Mouse (Mus musculus) heart, postnatal 4 days (tissue): Measurements from ENCODE around the gene Gga3. TPM values are rescaled to one million over a fixed set of nuclear protein-coding genes. Genes with fewer than 3 reads are reported as not detected.

Experiments
- DNase-seq: peaks from one replicate; pipeline ENCODE4 v3.0.0; 2021
- total RNA-seq, 2 experiments: library from RNA; stranded (reverse); gene quantifications; 2 replicates each; pipeline ENCODE4 v1.2.3; 2021

The Gga3 gene
- total RNA-seq, 2 experiments from 2014 or later = 18.3 to 20.8 TPM

DNA sequence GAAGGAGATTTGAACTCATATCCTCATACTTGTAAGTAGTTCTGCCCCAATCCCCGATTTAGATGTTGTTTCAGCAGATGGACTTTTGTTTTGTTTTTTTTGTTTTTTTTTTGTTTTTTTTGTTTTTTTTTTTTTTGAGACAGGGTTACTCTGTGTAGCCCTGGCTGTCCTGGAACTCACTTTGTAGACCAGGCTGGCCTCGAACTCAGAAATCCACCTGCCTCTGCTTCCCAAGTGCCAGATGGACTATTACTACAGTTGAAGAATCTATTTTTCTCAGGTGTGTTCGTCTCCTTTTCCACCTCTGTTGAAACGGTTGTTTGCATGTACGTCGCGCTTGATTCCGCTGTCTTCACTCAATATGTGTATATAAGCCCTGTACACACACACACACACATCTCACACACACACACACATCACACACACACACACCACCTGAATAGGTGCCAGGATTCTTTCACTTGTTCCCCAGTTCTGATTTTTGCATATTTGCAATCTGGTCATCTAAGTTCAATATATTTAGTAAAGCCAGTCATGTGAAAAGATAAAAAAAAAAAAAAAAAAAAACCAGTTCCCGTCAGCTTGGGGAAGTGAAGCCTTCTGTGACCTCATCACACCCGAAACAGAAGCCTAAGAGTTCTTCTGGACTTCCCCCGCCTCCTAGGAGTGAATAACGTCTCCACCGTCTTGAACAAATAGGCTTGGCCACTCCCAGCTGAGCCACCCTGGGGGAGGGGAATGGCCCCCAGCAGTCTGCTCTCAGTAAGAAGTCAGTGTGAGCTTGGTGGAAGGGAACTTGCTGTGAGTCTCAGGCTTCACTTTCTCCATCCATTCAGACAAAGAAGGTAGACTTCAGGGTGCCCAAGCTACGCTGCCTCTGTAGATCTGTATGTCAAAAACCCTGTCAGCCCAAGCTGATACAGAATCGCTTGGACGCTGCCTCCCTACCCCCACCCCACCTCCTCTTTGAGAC, 27.0 kb upstream of the Gga3 start:
- DNase-seq = peak; percentile 27

DNA sequence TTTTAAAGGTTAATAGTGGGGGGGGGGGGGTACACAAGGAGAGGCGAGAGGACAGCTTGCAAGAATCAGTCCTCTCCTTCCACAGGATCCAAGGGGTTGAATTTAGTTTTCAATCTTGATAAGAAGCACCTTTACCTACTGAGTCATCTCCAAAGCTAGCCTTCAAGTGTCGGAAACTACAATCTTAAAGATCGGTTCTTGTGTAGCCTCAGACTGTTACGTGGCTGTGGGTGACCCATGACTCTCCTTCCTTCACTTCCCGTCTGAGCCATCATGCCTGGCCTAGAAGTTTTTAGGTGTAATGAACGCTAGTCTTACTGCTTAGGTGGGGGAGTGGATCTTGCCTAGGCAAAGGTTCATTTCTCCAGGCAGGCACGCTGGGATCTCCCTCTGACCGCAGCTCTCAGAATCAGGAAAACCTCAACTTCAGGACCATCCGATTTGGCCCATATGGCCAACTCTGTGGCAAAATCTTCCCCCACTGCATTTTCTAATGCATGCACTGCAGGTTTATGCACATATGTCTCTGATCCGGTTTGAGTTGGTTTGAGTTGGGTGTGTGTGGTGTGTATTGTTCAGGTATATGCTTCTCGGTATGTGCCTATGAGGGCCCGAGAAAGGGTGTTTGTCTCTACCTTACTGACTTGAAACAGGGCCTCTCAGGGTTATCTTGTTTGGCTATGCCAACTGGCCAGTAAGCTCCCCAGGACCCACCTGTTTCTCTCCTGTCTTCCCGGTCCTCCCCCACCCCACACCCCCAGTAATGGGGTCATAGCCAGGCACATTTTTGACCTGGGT, 26.1 kb upstream of the Gga3 start:
- no peak for DNase-seq

DNA sequence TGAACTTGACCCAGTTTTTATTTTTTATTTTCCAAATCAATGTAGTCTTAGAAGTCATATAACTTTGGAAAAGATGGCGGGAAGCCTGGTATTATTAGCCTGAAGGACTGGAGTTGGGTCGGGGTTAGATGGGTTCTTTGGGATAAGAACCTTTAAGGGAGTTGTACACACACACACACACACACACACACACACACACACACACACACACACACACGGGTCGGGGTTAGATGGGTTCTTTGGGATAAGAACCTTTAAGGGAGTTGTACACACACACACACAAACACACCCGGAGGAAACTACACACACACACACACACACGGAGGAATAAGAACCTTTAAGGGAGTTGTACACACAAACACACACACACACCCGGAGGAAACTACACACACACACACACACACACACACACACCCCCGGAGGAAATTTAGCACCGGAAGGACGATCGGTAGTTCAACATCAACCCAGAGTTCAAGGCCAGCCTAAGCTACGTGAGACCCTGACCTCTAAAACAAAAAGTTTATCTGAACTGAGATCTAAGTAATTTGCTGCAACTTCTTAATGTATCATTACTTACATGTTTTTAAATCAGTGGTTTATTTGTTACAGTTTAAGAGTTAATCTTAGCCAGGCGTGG, 24.7 kb upstream of the Gga3 start:
- DNase-seq = no peak

DNA sequence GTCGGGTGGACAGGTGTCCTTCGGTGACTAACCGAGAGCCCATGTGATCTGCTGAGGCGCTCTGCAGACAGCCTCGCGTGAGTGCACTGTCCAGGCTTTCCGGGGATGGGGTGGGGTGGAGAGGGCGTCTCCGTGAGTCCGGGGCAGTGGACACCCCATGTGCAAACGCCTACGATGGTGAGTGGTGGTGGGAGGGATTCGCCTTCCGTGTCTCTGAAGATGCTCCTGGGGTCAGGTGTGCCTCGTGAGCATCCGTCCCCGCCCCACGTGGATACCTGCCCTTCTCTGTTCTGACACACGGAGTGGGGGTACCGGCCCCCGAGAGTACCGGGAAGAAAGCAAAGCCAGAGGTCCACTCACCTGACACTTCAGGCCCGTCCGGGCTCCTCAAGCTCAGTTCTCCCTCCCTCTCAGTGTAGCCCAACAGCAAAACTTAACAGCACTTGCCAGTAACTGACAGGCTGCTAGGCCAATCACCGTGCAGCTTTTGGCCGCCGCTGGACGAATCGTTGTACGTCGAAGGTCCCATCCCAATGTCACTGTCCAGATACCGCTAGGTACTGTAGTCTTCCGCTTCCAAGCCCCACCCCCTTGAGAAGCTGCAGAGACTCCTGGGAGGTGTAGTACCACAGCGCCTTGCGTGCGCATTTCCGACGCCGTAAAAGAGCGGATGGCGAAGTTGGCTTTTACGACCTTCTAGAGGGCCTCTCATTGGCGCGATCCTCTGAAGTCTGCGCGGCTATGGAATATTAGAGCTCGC, 24.0 kb upstream of the Gga3 start, which contains the start of gene Slc25a19:
Gene Slc25a19 (minus strand): TSS at position 591 of the 760 bp plus-strand sequence.
- peak; percentile 99 for DNase-seq

DNA sequence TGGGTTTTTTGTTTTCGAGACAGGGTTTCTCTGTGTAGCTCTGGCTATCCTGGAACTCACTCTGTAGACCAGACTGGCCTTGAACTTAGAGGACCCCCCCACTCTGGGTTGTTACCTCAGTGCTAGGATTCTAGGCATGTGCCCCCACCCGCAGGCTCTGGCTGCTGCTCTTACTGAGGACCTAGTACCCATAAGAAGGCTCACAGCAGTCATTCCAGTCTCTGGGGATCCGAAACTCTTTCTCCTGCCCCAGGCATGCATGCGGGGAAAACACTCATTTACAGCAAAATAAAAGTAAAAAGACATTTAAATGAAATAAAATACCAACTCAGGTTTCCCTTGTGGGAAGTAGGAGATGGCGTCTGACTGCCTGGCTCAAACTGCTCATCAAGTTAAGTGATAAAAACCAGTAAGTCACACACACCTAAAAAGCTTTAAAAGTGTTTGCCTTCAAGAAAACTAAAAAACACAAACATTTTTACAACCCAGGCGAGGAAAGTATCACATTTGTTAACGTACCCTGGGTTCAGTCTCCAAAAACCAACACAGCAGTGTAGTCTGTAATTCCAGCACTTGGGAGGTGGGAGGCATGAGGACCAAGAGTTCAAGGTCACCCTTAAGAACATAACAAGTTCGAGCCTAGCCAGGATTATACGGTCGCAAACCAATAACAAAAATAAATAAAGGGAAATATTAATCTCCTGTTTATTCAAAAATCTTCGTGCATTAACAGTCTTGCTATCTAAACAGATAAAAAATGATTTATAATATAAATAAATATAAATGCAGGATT, 23.2 kb upstream of the Gga3 start:
- DNase-seq = no peak

DNA sequence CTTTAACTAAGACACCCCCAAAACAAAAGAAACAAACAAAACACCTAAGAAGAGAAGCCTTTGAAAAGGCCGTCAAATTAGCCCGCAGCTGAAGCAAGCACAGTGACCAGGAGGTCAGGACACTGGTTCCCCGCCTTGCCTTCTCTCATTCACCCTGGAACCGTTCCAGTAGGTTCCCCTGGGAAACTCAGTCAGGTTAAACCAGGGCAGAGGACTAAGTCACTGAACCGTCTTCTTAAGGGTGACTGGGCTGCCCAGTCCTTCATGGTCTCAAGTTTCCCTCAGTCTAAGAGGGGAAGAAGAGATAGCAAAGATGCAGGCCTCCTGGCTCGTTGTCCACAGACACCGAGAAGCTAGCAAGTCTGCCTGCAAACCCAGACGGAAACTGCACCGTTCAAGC, 22.0 kb upstream of the Gga3 start:
- peak; percentile 32 for DNase-seq

DNA sequence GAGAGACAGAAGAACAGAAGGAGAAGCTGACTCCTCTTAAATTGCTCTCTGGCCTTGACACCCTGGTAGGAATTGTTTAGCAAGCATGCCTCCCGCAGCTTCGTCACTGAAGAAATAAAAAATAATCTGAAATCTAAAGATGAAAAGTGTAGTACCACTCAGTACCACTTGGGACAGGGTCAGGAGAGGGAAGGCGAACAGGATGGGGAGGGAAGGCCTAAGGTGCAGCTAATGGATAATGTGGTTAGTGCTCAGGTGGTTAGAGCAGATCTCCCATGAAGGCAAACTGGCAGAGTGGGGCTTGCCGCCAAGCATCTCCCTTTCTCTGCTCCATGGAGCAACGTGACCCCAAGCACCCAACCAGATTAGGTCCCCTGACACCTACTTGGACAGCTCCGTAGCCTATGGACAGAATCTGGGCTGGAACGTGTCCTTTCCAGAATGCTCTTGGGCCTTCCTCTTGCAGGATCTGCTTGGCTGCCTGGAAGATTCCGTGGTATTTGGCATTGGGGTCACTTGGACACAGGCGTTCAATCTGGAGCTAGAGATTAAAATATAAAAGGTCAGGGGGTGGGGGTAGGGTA, 19.7 kb upstream of the Gga3 start:
- no peak for DNase-seq

DNA sequence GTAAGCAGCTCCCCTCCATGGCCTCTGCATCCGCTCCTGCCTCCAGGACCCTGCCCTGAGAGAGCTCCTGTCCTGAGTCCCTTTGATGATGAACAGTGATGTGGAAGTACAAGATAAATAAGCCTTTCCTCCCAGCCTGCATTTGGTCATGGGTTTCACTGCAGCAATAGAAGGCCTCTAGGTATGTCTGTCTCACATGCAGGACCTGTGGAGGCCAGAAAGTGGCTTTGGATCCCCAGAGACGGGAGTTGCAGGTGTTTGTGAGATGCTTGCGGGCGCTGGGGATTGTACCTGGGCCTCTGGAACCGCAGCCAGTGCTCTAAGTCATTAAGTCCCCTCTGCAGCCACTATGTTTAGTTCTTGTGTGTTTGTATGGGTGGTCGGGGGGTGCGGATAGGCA, 16.1 kb upstream of the Gga3 start:
- no peak for DNase-seq

DNA sequence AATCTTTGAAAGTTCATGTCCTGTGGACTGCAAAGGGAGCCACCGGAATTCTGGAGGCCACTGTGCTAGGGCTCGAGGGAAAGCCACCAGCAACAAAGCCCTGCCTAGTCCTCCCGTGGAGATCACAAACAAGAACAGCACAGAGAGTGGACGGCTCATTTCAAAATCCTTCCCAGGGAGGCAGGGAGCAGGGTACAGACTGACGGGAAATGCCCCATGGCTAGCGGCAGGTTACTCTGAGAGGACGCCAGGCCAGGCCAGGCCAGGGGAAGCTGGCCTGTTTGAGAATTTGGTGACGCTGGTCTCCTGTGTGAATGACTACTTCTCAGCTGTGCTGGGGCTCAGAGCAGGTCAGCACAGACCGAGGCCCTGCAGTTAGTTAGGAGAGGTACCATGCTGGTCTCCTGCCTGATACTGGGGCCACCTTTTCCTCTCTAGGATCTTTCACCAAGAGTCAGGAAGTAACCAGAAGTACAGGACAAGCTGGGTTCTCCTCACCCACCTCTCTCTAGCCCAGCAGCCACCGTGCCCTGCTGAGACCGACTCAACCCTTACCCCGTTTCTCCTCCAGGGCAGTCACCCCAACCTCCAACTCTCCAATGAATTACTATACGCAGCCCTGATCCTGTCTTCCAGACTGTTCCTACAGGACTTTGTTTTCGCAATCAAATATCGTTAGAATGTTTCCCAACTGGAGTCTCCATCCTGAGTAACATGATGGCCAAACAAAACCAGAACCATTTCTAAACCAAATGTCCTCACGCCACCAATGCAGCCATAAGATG, 15.1 kb upstream of the Gga3 start:
- DNase-seq = no peak

DNA sequence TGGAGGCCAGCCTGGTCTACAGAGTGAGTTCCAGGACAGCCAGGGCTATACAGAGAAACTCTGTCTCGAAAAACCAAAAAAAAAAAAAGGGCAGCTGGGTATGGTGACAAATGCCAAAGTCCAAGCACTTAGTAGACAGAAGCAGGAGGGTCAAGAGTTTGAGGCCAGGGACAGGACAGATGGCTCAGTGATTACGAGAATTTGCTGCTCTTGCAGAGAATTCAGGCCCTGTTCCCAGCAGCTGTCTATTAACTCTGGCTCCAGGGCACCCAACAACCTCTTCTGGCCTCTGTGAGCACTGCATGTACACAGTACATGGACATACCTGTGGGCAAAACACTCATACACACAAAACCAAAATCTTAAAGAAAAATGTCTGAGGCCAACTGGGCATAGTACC, 14.2 kb upstream of the Gga3 start:
- no peak for DNase-seq

DNA sequence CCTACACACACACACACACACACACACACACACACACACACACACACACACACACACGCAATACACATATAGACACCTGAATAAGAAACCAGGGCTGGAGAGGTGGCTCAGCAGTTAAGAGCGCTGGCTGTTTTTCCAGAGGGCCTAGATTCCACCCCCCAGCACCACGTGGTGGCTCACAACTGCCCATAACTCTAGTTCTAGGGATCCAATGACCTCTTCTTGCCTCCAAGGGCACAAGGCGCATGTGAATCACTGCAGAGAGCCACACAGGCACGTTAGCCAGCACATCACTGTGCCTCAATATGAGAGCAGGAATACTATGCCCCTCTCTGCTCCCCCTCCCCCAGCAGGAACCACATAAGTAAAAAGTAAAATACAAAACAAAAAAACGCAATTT, 13.0 kb upstream of the Gga3 start:
- no peak for DNase-seq

DNA sequence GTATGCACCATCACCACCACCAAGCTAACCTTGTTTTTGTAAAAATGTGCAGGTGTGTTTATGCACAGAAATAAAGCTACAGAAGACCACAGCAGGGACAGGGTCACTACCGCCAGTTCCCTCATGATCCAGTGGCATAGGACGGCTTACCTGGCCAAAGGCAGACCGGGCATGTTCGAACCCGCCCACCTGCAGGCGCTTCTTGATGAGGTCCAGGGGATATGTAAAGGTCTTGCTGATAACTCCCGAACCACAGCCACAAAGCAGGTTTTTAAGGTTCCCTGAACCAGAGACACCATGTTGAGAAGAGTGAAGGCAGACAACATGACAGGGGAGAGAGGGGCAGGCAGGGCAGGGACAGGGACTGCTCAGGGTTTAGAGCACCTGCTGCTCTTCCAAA, 12.5 kb upstream of the Gga3 start:
- DNase-seq = no peak

DNA sequence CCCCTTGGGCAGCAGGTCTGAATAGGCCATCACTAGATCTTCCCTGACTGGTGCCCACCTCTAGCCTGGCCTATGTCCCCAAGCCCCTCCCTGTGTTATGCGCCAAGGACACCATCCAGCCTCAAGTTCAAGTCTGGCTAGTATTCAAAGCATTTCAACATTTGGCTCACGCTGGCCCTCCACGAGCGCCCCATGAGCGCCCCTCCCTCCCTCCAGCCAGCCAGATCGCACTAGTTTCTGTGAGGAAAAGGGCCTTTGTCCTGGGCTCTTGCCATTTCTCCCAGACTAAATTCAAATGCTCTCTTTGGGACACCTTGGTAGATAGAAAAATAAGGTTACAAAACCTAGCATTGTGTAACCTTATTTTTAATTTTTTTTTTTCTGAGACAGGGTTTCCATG, 12.0 kb upstream of the Gga3 start:
- no peak for DNase-seq

DNA sequence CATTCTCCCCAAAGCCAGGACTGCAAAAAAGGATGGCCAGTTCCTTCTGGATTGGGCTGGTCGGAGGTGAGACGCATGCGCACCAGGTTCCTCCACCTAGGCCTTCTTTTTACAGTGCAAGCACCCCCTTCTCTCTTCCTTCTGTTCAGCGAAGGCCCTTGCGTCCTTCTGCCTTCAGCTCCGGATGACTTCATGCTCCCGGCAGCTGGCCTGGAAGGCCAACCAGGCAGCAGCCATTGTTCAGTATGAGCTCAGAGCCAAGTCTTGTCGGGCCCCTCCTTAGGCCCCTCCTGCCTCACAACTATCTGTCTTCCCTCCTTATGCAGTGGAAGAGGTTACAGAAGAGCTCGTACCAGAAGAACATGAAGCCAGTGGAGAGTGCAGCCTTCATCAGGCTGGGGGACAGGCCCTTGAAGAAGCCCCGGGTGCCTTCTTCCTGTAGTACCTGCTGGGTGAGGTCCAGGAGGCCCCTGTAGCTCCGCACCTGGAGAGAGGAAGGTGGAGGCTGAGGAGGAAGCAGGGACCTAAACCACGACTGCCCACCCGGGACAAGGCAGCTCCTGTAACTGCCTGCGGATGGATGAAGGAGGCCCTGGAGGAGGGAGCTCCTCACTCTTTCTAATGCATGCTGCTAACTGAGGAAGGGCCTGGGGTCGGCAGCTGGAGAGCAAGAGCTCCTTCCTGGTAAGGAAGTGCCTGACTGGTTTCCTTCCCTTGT, 11.4 kb upstream of the Gga3 start:
- DNase-seq = peak; percentile 56

DNA sequence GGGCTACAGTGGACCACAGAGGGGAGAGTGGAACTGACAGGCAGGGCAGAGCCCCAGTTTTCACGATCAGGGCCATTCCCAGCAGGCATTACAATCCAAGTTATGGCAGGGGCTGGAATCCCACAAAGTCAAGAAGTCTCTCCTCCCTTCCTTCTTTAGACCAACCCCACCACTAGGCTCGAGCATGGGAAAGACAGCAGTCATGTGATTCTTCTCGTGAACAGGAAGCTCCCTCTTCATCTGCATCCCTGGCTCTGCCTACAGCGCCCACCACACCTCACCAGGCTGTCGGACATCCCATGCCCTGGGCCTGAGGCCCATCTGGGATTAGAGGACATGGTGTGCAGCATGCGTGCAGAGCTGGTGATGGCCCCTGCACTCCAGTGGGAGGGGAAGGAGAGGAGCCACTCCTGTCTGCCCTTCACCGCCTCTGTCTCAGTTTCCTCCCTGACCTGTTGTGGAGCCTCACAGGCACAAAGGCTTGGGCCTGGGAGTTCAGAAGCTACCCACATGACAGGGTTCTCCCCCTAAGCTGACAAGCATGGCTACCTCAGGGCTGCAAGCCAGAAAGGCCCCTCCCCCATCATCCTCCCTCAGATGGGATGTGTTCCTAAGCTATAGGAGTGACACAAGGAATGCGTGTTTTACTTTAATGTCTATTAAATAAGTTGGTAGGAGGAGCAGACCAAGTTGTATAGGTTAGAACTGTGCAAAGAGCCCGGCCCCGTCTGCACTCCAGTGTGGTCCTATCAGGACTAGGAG, 10.7 kb upstream of the Gga3 start:
- peak; percentile 38 for DNase-seq

DNA sequence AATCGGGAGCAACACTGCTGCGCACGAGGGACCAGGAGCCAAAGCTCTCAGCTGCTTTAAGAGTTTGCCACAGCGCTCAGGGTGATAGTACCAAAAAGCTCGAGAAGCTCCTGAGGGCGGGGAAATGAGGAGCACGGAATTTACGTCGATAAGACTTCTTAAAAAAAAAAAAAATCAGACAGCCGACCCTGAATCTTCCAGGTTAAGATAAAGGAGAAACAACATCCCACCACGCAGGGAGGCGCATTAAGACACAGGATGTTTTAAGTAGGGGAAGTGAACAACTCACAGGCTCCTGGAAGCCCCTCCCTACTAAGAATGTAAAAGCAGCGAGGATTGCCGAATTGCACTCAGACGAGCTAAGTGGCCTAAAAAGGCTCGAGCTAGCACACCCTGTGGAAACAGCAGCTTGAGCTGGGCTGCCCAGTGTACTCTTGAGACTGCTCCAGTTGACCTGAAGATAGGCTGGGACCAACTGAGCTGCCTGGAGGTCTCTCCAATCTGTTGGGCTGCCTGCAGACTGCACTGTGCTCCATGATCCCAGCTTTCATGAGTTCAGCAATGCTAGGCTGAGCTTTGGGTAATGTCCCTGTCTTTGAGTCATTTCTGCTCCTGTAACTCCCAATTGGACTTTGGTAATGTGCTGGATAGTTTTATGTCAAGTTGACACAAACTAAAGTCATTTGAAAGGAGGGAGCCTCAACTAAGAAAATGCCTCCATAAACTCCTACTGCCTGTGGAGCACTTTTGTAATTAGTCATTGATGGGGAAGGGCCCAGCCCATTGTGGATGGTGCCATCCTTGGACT, 9.5 kb upstream of the Gga3 start:
- DNase-seq = peak; percentile 35

DNA sequence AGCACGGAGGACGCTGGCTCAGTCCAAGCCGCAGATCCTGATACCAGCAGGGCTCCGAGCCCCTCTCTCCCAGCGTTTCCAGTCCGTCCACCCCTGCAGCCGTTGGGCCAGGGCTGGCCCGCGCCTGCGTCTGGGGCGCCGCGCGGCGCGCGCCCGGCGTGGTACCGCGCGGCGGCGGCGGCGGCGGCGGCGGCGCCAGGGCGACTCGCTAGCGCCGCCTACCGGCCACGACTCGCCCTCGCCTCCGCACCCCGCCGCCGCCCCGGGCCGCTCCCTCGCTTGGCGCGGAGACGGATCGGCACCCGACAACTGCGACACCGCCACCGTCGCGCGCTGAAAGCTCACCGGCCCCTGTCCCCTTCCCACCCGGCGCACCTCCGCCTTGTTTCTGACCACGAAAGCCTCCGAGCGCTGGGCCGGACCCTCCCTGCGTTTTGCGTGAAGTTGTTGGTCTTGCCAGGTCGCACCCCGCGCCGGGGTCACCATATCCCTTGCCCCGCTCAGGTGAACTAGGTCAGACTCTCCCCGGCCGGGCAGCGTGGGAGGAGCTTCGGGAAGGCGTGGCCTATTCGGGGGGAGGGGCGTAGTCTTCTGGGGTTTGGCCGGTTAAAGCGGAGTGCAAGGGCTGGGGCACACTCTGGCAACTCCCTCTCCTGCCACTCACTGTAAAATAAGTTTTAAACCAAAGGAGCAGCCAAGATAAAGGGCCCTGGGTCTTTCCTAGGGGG, 8.7 kb upstream of the Gga3 start, which contains the start of gene Mif4gd:
Gene Mif4gd (minus strand): TSS at position 560 of the 728 bp plus-strand sequence.
- DNase-seq = peak; percentile 95
